Mouse (Mus musculus): ENCODE measurements around the gene Atg7. TPM values are rescaled to one million over a fixed set of nuclear protein-coding genes. Genes with fewer than 3 reads are reported as not detected.

Atg7 gene
- total RNA-seq, 2 experiments from 2014 or later = 22.4 to 27.5 TPM

GRCm38 (mm10) chr6:114856501-114856900, 213.6 kb downstream of the Atg7 start:
- DNase-seq = no peak

- peak; percentile 74 for DNase-seq
Measured at GRCm38 (mm10) chr6:114857996-114858721, 215.3 kb downstream of the Atg7 start.

- DNase-seq = no peak
Measured at GRCm38 (mm10) chr6:114858722-114859053, 215.8 kb downstream of the Atg7 start.

GRCm38 (mm10) chr6:114860677-114861568, 218.0 kb downstream of the Atg7 start:
- peak; percentile 52 for DNase-seq

- no peak for DNase-seq
Measured at GRCm38 (mm10) chr6:114861591-114861990, 218.7 kb downstream of the Atg7 start.

- no peak for DNase-seq
Measured at GRCm38 (mm10) chr6:114862046-114862445, 219.1 kb downstream of the Atg7 start.

- peak; percentile 71 for DNase-seq
Measured at GRCm38 (mm10) chr6:114863501-114863900, 220.6 kb downstream of the Atg7 start.

- DNase-seq = peak; percentile 22
Measured at GRCm38 (mm10) chr6:114864421-114864820, 221.5 kb downstream of the Atg7 start.

- no peak for DNase-seq
Measured at GRCm38 (mm10) chr6:114866078-114866477, 223.2 kb downstream of the Atg7 start.

GRCm38 (mm10) chr6:114866619-114867018, 223.7 kb downstream of the Atg7 start:
- peak; percentile 20 for DNase-seq

GRCm38 (mm10) chr6:114868656-114869055, 225.8 kb downstream of the Atg7 start:
- DNase-seq = peak; percentile 57

GRCm38 (mm10) chr6:114869501-114870076, 226.7 kb downstream of the Atg7 start:
- DNase-seq = peak; percentile 29

- DNase-seq = no peak
Measured at GRCm38 (mm10) chr6:114871010-114871660, 228.2 kb downstream of the Atg7 start.

- DNase-seq = peak; percentile 21
Measured at GRCm38 (mm10) chr6:114873808-114874137, 230.9 kb downstream of the Atg7 start.

- peak; percentile 67 for DNase-seq
Measured at GRCm38 (mm10) chr6:114874138-114874928, 231.4 kb downstream of the Atg7 start.

GRCm38 (mm10) chr6:114875018-114875558, 232.2 kb downstream of the Atg7 start:
- DNase-seq = peak; percentile 96

- no peak for DNase-seq
Measured at GRCm38 (mm10) chr6:114876033-114876432, 233.1 kb downstream of the Atg7 start.

GRCm38 (mm10) chr6:114876546-114876945, 233.6 kb downstream of the Atg7 start:
- DNase-seq = no peak

GRCm38 (mm10) chr6:114878841-114879520, 236.1 kb downstream of the Atg7 start:
- peak; percentile 60 for DNase-seq

GRCm38 (mm10) chr6:114880798-114881197, 237.9 kb downstream of the Atg7 start:
- DNase-seq = no peak

- no peak for DNase-seq
Measured at GRCm38 (mm10) chr6:114882212-114882611, 239.3 kb downstream of the Atg7 start.
